Mouse (Mus musculus) liver, embryonic 12.5 days (tissue): ENCODE data around the gene Sik2. TPM values are rescaled to one million over a fixed set of nuclear protein-coding genes. Genes with fewer than 3 reads are reported as not detected.
A peak's percentile ranks its signal among the peaks of the same experiment; 100 is the strongest.

Source experiments
- ATAC-seq: fragments of 200-750 bp; cut with Nextera tagmentation; 2 replicates; pipeline ENCODE4 v1.8.0; 2017; ENCODE audit warnings: moderate number of reproducible peaks, mild to moderate bottlenecking, moderate library complexity
- H3K27ac ChIP-seq: fragments of 300-500 bp; sonication (generic); 2 replicates; pipeline ENCODE4 v1.5.1; 2016; ENCODE audit warnings: mild to moderate bottlenecking
- H3K27me3 ChIP-seq: fragments of 300-500 bp; sonication (generic); replicated peaks from 2 replicates; pipeline ENCODE4 v1.6.1; 2016; ENCODE audit warnings: mild to moderate bottlenecking, moderate library complexity
- H3K36me3 ChIP-seq: fragments of 300-500 bp; sonication (generic); 2 replicates; pipeline ENCODE4 v1.6.1; 2016; ENCODE audit warnings: mild to moderate bottlenecking, moderate library complexity
- H3K4me1 ChIP-seq: fragments of 300-500 bp; sonication (generic); 2 replicates; pipeline ENCODE4 v1.6.1; 2016
- H3K4me2 ChIP-seq: fragments of 300-500 bp; sonication (generic); 2 replicates; pipeline ENCODE4 v1.6.1; 2016; ENCODE audit warnings: mild to moderate bottlenecking, moderate library complexity
- H3K4me3 ChIP-seq: fragments of 300-500 bp; sonication (generic); 2 replicates; pipeline ENCODE4 v1.5.1; 2016; ENCODE audit warnings: mild to moderate bottlenecking, moderate library complexity
- H3K9ac ChIP-seq: fragments of 300-500 bp; sonication (generic); 2 replicates; pipeline ENCODE4 v1.6.1; 2016; ENCODE audit warnings: mild to moderate bottlenecking, moderate library complexity
- H3K9me3 ChIP-seq: fragments of 300-500 bp; sonication (generic); replicated peaks from 2 replicates; pipeline ENCODE4 v1.6.1; 2016; ENCODE audit warnings: mild to moderate bottlenecking, moderate library complexity
- WGBS: fragments of 180-500 bp; shearing (Covaris S2); methylation state at CpG from one replicate; pipeline ENCODE4 v1.1.7; 2016; ENCODE audit not compliant: insufficient replicate concordance; 5-methylcytosine and 5-hydroxymethylcytosine counted together
- polyA plus RNA-seq: library from polyadenylated mRNA; unstranded; fragments of >200 nt; fragmentation: Nextera tagmentation; extraction: Ambion mirVana; gene quantifications from 2 replicates; pipeline ENCODE4 v1.2.1, GENCODE M21; 2016

Gene Sik2
- polyA plus RNA-seq, 1 experiment from 2014 or later, result 12.3 TPM

- Histone ChIP-seq H3K36me3 (no peaks in the 10 kb centered on the region), H3K27ac (no peak overlapping the region), H3K9me3 (no peaks in the 10 kb centered on the region), H3K4me3 (no peak overlapping the region), H3K9ac (no peak overlapping the region), H3K4me2 (no peak overlapping the region), H3K4me1 (peaks cover 17% of the 10 kb centered on the region), H3K27me3 (no peaks in the 10 kb centered on the region)
- WGBS, result 36% methylated on average over 3 of the region's 3 CpGs
- ATAC-seq, result no peak
These were observed 67.0 kb downstream of the Sik2 start for GRCm38 (mm10) chr9:50941804-50942401.

GRCm38 (mm10) chr9:50929986-50930385 lies 78.9 kb downstream of the Sik2 start:
- Histone ChIP-seq H3K36me3 (peaks cover 63% of the 10 kb centered on the region), H3K4me3 (no peak overlapping the region), H3K27me3 (no peaks in the 10 kb centered on the region), H3K9me3 (no peaks in the 10 kb centered on the region), H3K9ac (no peak overlapping the region), H3K4me2 (no peak overlapping the region), H3K4me1 (peaks cover 20% of the 10 kb centered on the region), H3K27ac (no peak overlapping the region)
- ATAC-seq, result no peak

GRCm38 (mm10) chr9:50925801-50926200 lies 83.1 kb downstream of the Sik2 start:
- H3K4me2 ChIP-seq, result peak overlapping the region; percentile 46

GRCm38 (mm10) chr9:50924454-50924853 lies 84.4 kb downstream of the Sik2 start:
- H3K36me3 ChIP-seq, result peaks cover 15% of the 10 kb centered on the region
- H3K9ac ChIP-seq, result peak overlapping the region; percentile 39; the same call in 1 of the 2 replicates
- no peaks in the 10 kb centered on the region for H3K9me3 ChIP-seq
- H3K4me1 ChIP-seq, result peaks cover 71% of the 10 kb centered on the region
- peak overlapping the region; percentile 94 for H3K27ac ChIP-seq
- no peaks in the 10 kb centered on the region for H3K27me3 ChIP-seq
- H3K4me2 ChIP-seq, result peak overlapping the region; percentile 53
- no peak overlapping the region for H3K4me3 ChIP-seq
- peak; percentile 84 for ATAC-seq

More at GRCm38 (mm10) chr9:50925801-50926200, 83.1 kb downstream of the Sik2 start:
- Histone ChIP-seq H3K27ac (peak overlapping the region; percentile 65), H3K9me3 (no peaks in the 10 kb centered on the region), H3K4me3 (no peak overlapping the region), H3K27me3 (no peaks in the 10 kb centered on the region), H3K4me1 (peaks cover 59% of the 10 kb centered on the region), H3K36me3 (peaks cover 26% of the 10 kb centered on the region), H3K9ac (peak overlapping the region; percentile 44; the same call in 1 of the 2 replicates)
- 23% methylated on average over 4 of the region's 4 CpGs for WGBS
- peak; percentile 33; the same call in 1 of the 2 replicates for ATAC-seq

GRCm38 (mm10) chr9:50922363-50923153 lies 86.3 kb downstream of the Sik2 start:
- H3K9me3 ChIP-seq, result no peaks in the 10 kb centered on the region
- WGBS, result 56% methylated on average over 5 of the region's 5 CpGs
- peaks cover 79% of the 10 kb centered on the region for H3K4me1 ChIP-seq
- H3K9ac ChIP-seq, result peak overlapping the region; percentile 22; the same call in 1 of the 2 replicates
- H3K27me3 ChIP-seq, result no peaks in the 10 kb centered on the region
- peaks cover under 1% of the 10 kb centered on the region for H3K36me3 ChIP-seq
- H3K4me2 ChIP-seq, result peak overlapping the region; percentile 51
- peak; percentile 81 for ATAC-seq
- H3K4me3 ChIP-seq, result no peak overlapping the region
- peak overlapping the region; percentile 79 for H3K27ac ChIP-seq

- Histone ChIP-seq H3K9me3 (no peaks in the 10 kb centered on the region), H3K27ac (peak overlapping the region; percentile 79; the same call in 1 of the 2 replicates), H3K4me2 (no peak overlapping the region), H3K4me3 (no peak overlapping the region), H3K36me3 (peaks cover 11% of the 10 kb centered on the region), H3K4me1 (peaks cover 71% of the 10 kb centered on the region), H3K9ac (no peak overlapping the region), H3K27me3 (no peaks in the 10 kb centered on the region)
- ATAC-seq, result no peak
- 80% methylated on average over 3 of the region's 3 CpGs for WGBS
These were observed 87.7 kb downstream of the Sik2 start for GRCm38 (mm10) chr9:50920933-50921895.

- H3K4me1 ChIP-seq, result peaks cover 60% of the 10 kb centered on the region
- peak overlapping the region; percentile 46 for H3K27ac ChIP-seq
- 71% methylated on average over 2 of the region's 2 CpGs for WGBS
- no peaks in the 10 kb centered on the region for H3K27me3 ChIP-seq
- peak overlapping the region; percentile 12; the same call in 1 of the 2 replicates for H3K4me2 ChIP-seq
- peaks cover 24% of the 10 kb centered on the region for H3K36me3 ChIP-seq
- no peak overlapping the region for H3K4me3 ChIP-seq
- no peak overlapping the region for H3K9ac ChIP-seq
- no peaks in the 10 kb centered on the region for H3K9me3 ChIP-seq
- ATAC-seq, result peak; percentile 53
These were observed 89.3 kb downstream of the Sik2 start for GRCm38 (mm10) chr9:50919554-50919953.

- Histone ChIP-seq H3K4me3 (no peak overlapping the region), H3K27ac (no peak overlapping the region), H3K9ac (no peak overlapping the region), H3K27me3 (no peaks in the 10 kb centered on the region), H3K9me3 (no peaks in the 10 kb centered on the region), H3K36me3 (peaks cover 38% of the 10 kb centered on the region), H3K4me1 (peaks cover 47% of the 10 kb centered on the region), H3K4me2 (no peak overlapping the region)
- WGBS, result 84% methylated on average over 3 of the region's 3 CpGs
- no peak for ATAC-seq
These were observed 90.7 kb downstream of the Sik2 start for GRCm38 (mm10) chr9:50918131-50918530.

GRCm38 (mm10) chr9:50911861-50912515 lies 96.9 kb downstream of the Sik2 start:
- Histone ChIP-seq H3K9ac (no peak overlapping the region), H3K27me3 (no peaks in the 10 kb centered on the region), H3K27ac (no peak overlapping the region), H3K4me2 (no peak overlapping the region), H3K36me3 (peaks cover 69% of the 10 kb centered on the region), H3K4me3 (no peak overlapping the region), H3K4me1 (no peaks in the 10 kb centered on the region), H3K9me3 (no peaks in the 10 kb centered on the region)
- WGBS, result 83% methylated on average over 7 of the region's 7 CpGs
- ATAC-seq, result no peak

GRCm38 (mm10) chr9:50905321-50905720 lies 103.6 kb downstream of the Sik2 start:
- ATAC-seq, result no peak
- Histone ChIP-seq H3K4me2 (no peak overlapping the region), H3K9me3 (no peaks in the 10 kb centered on the region), H3K36me3 (peaks cover 51% of the 10 kb centered on the region), H3K4me3 (no peak overlapping the region), H3K27me3 (no peaks in the 10 kb centered on the region), H3K27ac (no peak overlapping the region), H3K9ac (no peak overlapping the region), H3K4me1 (peaks cover 15% of the 10 kb centered on the region)
- 60% methylated on average over 3 of the region's 3 CpGs for WGBS

GRCm38 (mm10) chr9:50904196-50904847 lies 104.6 kb downstream of the Sik2 start:
- H3K36me3 ChIP-seq, result peaks cover 55% of the 10 kb centered on the region
- H3K4me2 ChIP-seq, result no peak overlapping the region
- no peak overlapping the region for H3K27ac ChIP-seq
- H3K4me3 ChIP-seq, result no peak overlapping the region
- H3K4me1 ChIP-seq, result peaks cover 15% of the 10 kb centered on the region
- 65% methylated on average over 6 of the region's 6 CpGs for WGBS
- H3K9ac ChIP-seq, result no peak overlapping the region
- H3K27me3 ChIP-seq, result no peaks in the 10 kb centered on the region
- no peak for ATAC-seq
- H3K9me3 ChIP-seq, result no peaks in the 10 kb centered on the region
